Mouse (Mus musculus) retina, embryonic 14.5 days (tissue): ENCODE data around the gene Nat9.

Experiments
- DNase-seq: peaks from one replicate; pipeline ENCODE4 v3.0.0-alpha.2; 2015; ENCODE audit warnings: low spot score

The Nat9 gene

GRCm38 (mm10) chr11:115187693-115188092, at the start of gene Nat9:
Gene Nat9 (minus strand): TSS chr11:115187859.
- DNase-seq: no peak

- no peak for DNase-seq
These were observed 48.9 kb upstream of the Nat9 start for GRCm38 (mm10) chr11:115236570-115236969.

GRCm38 (mm10) chr11:115234320-115235044, 46.8 kb upstream of the Nat9 start:
- no peak for DNase-seq

GRCm38 (mm10) chr11:115233526-115234290, 46.0 kb upstream of the Nat9 start:
- DNase-seq: peak; percentile 68

- no peak for DNase-seq
These were observed 45.2 kb upstream of the Nat9 start for GRCm38 (mm10) chr11:115232889-115233288.

GRCm38 (mm10) chr11:115231924-115232323, 44.3 kb upstream of the Nat9 start:
- peak; percentile 49 for DNase-seq

GRCm38 (mm10) chr11:115231168-115231915, 43.7 kb upstream of the Nat9 start:
- no peak for DNase-seq

GRCm38 (mm10) chr11:115229021-115229930, 41.6 kb upstream of the Nat9 start:
- DNase-seq: no peak

- DNase-seq: no peak
These were observed 40.8 kb upstream of the Nat9 start for GRCm38 (mm10) chr11:115228430-115228829.

GRCm38 (mm10) chr11:115227640-115228039, 40.0 kb upstream of the Nat9 start:
- DNase-seq: peak; percentile 55

- peak; percentile 57 for DNase-seq
These were observed 39.3 kb upstream of the Nat9 start for GRCm38 (mm10) chr11:115226811-115227491.

- DNase-seq: no peak
These were observed 37.6 kb upstream of the Nat9 start for GRCm38 (mm10) chr11:115225301-115225700.

GRCm38 (mm10) chr11:115224889-115225288, 37.2 kb upstream of the Nat9 start:
- peak; percentile 86 for DNase-seq

GRCm38 (mm10) chr11:115223877-115224276, 36.2 kb upstream of the Nat9 start:
- DNase-seq: no peak

GRCm38 (mm10) chr11:115223451-115223850, 35.8 kb upstream of the Nat9 start:
- DNase-seq: no peak

- no peak for DNase-seq
These were observed 34.9 kb upstream of the Nat9 start for GRCm38 (mm10) chr11:115222570-115222969.

GRCm38 (mm10) chr11:115222077-115222476, 34.4 kb upstream of the Nat9 start:
- DNase-seq: no peak

GRCm38 (mm10) chr11:115219685-115220084, 32.0 kb upstream of the Nat9 start:
- DNase-seq: no peak

GRCm38 (mm10) chr11:115219263-115219662, 31.6 kb upstream of the Nat9 start:
- no peak for DNase-seq

- no peak for DNase-seq
These were observed 30.1 kb upstream of the Nat9 start for GRCm38 (mm10) chr11:115217439-115218410.
